Mouse (Mus musculus): Measurements from ENCODE around the gene Map3k21. TPM values are rescaled to one million over a fixed set of nuclear protein-coding genes. Genes with fewer than 3 reads are reported as not detected.
A peak's percentile ranks its signal among the peaks of the same experiment; 100 is the strongest.

Gene Map3k21
- polyA plus RNA-seq, 1 experiment from 2014 or later: 0.08 TPM

DNA sequence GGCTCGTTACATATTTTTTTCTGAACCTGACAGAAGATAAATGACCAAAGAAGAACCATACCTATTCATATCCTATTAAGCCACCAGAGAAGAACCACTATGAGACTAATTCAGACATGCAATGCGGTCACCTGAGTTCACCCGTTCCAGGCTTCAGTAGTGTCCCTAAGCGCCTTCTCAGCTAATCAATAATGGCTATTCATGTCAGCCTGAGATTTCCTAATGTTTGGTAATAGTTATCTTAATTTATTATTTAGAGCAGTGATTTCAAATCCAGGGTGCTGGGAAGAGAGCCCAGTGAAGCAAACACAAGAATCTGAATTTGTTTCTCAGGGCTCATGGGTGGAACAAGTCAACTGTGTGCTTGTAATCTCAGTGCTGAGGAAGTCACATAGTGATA is 73.9 kb downstream of the Map3k21 start:
- Histone ChIP-seq H3K9ac (replicated peaks; ENCODE audit: low read length) (no peak overlapping the region), H3K4me3 (ENCODE audit: low read depth, low read length) (no peak overlapping the region), H3K4me2 (ENCODE audit: low read depth, low read length) (no peak overlapping the region), H3K36me3 (replicated peaks; ENCODE audit: control insufficient read depth, insufficient read depth, low read depth, low read length) (no peaks in the 10 kb centered on the region), H3K9me3 (replicated peaks; ENCODE audit: control insufficient read depth, low read length) (no peaks in the 10 kb centered on the region), H3K27ac (replicated peaks; ENCODE audit: low read depth, low read length) (no peak overlapping the region), H3K27me3 (ENCODE audit: control insufficient read depth, insufficient read depth, low read length) (no peaks in the 10 kb centered on the region), H3K4me1 (ENCODE audit: control insufficient read depth, insufficient read depth, low read length) (no peaks in the 10 kb centered on the region)
- WGBS: 94% methylated on average over 4 of the region's 4 CpGs
- DNase-seq (ENCODE audit: low spot score) (no peak), ATAC-seq (replicated peaks; ENCODE audit: insufficient number of reproducible peaks, low FRiP score, low TSS enrichment, low read depth) (no peak)

DNA sequence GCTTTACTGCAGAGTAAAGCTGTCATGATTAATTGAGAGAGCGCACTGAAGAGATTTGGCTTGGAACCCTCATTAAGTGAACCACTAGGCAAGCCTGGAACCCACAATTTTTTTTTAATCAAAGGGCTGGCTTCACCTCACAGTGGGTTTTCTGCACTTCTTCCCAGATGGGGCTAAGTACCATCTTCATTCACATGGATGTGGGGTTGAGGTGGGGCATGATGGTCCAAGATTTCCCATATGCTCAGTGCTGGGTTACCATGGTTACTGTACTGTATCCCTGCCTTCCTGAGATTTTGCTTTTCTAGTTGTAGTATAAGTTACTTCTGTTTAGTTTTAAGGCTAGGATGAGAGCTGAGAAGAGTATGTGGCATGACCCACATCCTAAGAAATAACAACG is 75.1 kb downstream of the Map3k21 start:
- Histone ChIP-seq H3K4me1 (ENCODE audit: control insufficient read depth, insufficient read depth, low read length) (no peaks in the 10 kb centered on the region), H3K36me3 (replicated peaks; ENCODE audit: control insufficient read depth, insufficient read depth, low read depth, low read length) (no peaks in the 10 kb centered on the region), H3K4me2 (ENCODE audit: low read depth, low read length) (no peak overlapping the region), H3K27ac (replicated peaks; ENCODE audit: low read depth, low read length) (no peak overlapping the region), H3K9ac (replicated peaks; ENCODE audit: low read length) (no peak overlapping the region), H3K9me3 (replicated peaks; ENCODE audit: control insufficient read depth, low read length) (no peaks in the 10 kb centered on the region), H3K27me3 (ENCODE audit: control insufficient read depth, insufficient read depth, low read length) (no peaks in the 10 kb centered on the region), H3K4me3 (ENCODE audit: low read depth, low read length) (no peak overlapping the region)
- ATAC-seq (replicated peaks; ENCODE audit: insufficient number of reproducible peaks, low FRiP score, low TSS enrichment, low read depth) (no peak), DNase-seq (ENCODE audit: low spot score) (no peak)
- 90% methylated on average over 2 of the region's 2 CpGs for WGBS

DNA sequence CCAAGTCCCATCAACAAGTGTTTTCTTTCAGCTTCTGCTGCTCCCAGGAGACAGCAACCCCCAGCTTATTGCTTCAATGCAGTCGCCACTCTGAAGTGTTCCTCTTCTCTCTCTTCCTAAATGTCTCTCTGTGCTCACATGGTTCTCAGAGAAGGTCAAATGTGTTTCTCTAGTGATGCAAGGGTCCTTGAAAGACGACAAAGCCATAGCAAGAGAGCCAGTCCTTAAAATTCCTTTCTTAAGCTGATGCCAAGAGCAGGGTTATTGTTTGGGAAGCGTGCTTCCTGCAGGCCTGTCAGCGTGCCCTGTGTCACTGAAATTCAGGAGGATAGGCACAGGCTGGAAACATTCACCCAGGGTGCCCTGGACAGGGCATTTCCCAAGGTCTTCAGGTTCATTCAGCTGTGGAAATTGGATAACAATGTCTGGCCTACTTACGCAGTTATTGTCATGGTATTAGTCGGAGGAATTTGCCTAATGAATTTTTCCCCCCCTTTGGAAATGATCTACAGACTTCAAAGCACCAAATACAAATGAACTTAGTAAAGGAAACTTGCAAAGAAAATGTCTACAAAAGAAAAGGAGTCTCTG is 76.8 kb downstream of the Map3k21 start:
- H3K27ac ChIP-seq (replicated peaks; ENCODE audit: low read depth, low read length): no peak overlapping the region
- H3K27me3 ChIP-seq (ENCODE audit: control insufficient read depth, insufficient read depth, low read length): no peaks in the 10 kb centered on the region
- 54% methylated on average over 6 of the region's 6 CpGs for WGBS
- H3K9ac ChIP-seq (replicated peaks; ENCODE audit: low read length): no peak overlapping the region
- ATAC-seq (replicated peaks; ENCODE audit: insufficient number of reproducible peaks, low FRiP score, low TSS enrichment, low read depth) (no peak), DNase-seq (ENCODE audit: low spot score) (no peak)
- H3K4me1 ChIP-seq (ENCODE audit: control insufficient read depth, insufficient read depth, low read length): no peaks in the 10 kb centered on the region
- H3K4me3 ChIP-seq (ENCODE audit: low read depth, low read length): no peak overlapping the region
- H3K36me3 ChIP-seq (replicated peaks; ENCODE audit: control insufficient read depth, insufficient read depth, low read depth, low read length): no peaks in the 10 kb centered on the region
- no peaks in the 10 kb centered on the region for H3K9me3 ChIP-seq (replicated peaks; ENCODE audit: control insufficient read depth, low read length)
- H3K4me2 ChIP-seq (ENCODE audit: low read depth, low read length): no peak overlapping the region

DNA sequence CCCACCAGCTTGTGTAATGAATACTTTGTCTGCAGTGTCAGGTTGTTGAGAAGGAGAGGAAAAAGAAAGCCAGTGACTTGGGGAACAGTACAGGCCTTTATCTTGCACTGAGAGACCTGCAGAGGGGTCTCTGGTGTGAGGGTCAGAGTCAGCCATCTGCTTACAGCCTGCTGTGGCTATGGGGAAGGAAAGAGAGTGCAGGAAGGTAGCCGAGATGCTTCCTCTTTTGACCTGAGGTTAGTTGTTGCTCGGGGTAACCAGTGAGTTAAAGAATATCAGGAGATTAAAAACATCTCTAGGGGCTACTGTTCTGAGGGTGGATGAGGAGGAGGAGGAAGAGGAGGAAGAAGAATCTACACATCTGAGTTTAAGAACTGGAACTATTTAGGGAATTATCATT is 77.7 kb downstream of the Map3k21 start:
- Histone ChIP-seq H3K9me3 (replicated peaks; ENCODE audit: control insufficient read depth, low read length) (no peaks in the 10 kb centered on the region), H3K4me1 (ENCODE audit: control insufficient read depth, insufficient read depth, low read length) (no peaks in the 10 kb centered on the region), H3K4me2 (ENCODE audit: low read depth, low read length) (no peak overlapping the region), H3K36me3 (replicated peaks; ENCODE audit: control insufficient read depth, insufficient read depth, low read depth, low read length) (no peaks in the 10 kb centered on the region), H3K4me3 (ENCODE audit: low read depth, low read length) (no peak overlapping the region), H3K27ac (replicated peaks; ENCODE audit: low read depth, low read length) (no peak overlapping the region), H3K9ac (replicated peaks; ENCODE audit: low read length) (no peak overlapping the region), H3K27me3 (ENCODE audit: control insufficient read depth, insufficient read depth, low read length) (no peaks in the 10 kb centered on the region)
- 30% methylated on average over 2 of the region's 2 CpGs for whole genome bisulfite sequencing
- ATAC-seq (replicated peaks; ENCODE audit: insufficient number of reproducible peaks, low FRiP score, low TSS enrichment, low read depth) (no peak), DNase-seq (ENCODE audit: low spot score) (no peak)

DNA sequence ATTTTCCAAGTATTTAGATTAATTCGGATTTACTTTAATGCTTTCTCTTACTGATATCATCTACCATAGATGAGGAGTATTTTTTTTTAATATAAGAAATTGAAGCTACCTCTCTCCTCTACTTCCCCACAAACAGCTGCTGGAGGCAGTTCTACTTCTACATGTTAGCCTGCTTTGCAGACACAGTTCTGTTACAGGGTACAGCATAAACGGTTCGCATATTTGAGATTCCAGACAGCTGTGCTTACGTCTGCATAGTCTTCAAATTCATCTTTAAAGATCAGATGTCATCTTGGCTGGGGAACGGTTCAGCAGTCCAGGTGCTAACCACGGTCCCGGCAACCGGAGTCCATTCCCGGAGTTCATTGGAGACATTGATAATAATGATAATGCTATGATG is 83.4 kb downstream of the Map3k21 start:
- Histone ChIP-seq H3K4me1 (ENCODE audit: control insufficient read depth, insufficient read depth, low read length) (no peaks in the 10 kb centered on the region; the same call in 1 of the 2 replicates), H3K4me2 (ENCODE audit: low read depth, low read length) (no peak overlapping the region), H3K36me3 (replicated peaks; ENCODE audit: control insufficient read depth, insufficient read depth, low read depth, low read length) (no peaks in the 10 kb centered on the region), H3K9ac (replicated peaks; ENCODE audit: low read length) (no peak overlapping the region), H3K27ac (replicated peaks; ENCODE audit: low read depth, low read length) (no peak overlapping the region), H3K9me3 (replicated peaks; ENCODE audit: control insufficient read depth, low read length) (no peaks in the 10 kb centered on the region), H3K4me3 (ENCODE audit: low read depth, low read length) (no peak overlapping the region), H3K27me3 (ENCODE audit: control insufficient read depth, insufficient read depth, low read length) (peaks cover 8% of the 10 kb centered on the region)
- ATAC-seq (replicated peaks; ENCODE audit: insufficient number of reproducible peaks, low FRiP score, low TSS enrichment, low read depth) (no peak), DNase-seq (ENCODE audit: low spot score) (peak; percentile 16)
- 55% methylated on average over 9 of the region's 9 CpGs for WGBS

DNA sequence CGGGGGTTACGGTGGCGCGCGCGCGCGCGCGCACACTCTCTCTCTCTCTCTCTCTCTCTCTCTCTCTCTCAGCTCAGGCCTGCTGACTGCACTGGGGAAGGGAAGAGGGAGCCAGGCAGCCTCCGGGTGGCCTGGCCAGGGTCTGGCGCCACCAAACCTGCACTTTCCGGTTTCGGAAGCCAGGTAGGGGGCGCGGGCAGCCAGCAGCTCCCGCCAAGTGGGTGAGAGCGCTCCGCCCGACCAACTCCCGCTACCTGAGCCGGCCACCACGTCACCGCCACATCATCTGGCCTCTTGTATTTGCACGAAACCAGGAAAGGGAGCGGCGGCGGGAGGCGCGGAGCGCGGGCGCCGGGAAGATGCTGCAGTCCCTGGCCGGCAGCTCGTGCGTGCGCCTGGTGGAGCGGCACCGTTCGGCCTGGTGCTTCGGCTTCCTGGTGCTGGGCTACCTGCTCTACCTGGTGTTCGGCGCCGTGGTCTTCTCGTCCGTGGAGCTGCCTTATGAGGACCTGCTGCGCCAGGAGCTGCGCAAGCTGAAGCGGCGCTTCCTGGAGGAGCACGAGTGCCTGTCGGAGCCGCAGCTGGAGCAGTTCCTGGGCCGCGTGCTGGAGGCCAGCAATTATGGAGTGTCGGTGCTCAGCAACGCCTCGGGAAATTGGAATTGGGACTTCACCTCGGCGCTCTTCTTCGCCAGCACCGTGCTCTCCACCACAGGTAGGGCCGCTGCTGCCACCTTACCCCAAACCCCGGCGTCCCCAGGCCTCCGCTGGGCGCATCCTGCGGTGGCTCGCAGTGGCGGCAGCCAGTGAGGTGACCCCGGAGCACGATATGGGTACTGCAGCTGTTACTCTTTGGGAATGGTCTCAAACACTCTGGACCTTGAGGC is 85.1 kb downstream of the Map3k21 start, which contains the start of gene Kcnk1:
Gene Kcnk1 (plus strand): TSS at position 70 of the 886 bp plus-strand sequence.
- Histone ChIP-seq H3K4me2 (ENCODE audit: low read depth, low read length) (peak within 1 kb of the TSS; percentile 94), H3K4me3 (ENCODE audit: low read depth, low read length) (peak within 1 kb of the TSS; percentile 60), H3K27me3 (ENCODE audit: control insufficient read depth, insufficient read depth, low read length) (peaks cover 8% of the 10 kb centered on the region), H3K36me3 (replicated peaks; ENCODE audit: control insufficient read depth, insufficient read depth, low read depth, low read length) (no peaks in the 10 kb centered on the region), H3K4me1 (ENCODE audit: control insufficient read depth, insufficient read depth, low read length) (no peaks in the 10 kb centered on the region; the same call in 1 of the 2 replicates), H3K9me3 (replicated peaks; ENCODE audit: control insufficient read depth, low read length) (no peaks in the 10 kb centered on the region), H3K9ac (replicated peaks; ENCODE audit: low read length) (peak within 1 kb of the TSS; percentile 70), H3K27ac (replicated peaks; ENCODE audit: low read depth, low read length) (no peak within 1 kb of the TSS; the same call in 1 of the 2 replicates)
- ATAC-seq (replicated peaks; ENCODE audit: insufficient number of reproducible peaks, low FRiP score, low TSS enrichment, low read depth) (peak; percentile 74), DNase-seq (ENCODE audit: low spot score) (peak; percentile 74)
- under 1% methylated on average over 72 of the region's 73 CpGs for WGBS

DNA sequence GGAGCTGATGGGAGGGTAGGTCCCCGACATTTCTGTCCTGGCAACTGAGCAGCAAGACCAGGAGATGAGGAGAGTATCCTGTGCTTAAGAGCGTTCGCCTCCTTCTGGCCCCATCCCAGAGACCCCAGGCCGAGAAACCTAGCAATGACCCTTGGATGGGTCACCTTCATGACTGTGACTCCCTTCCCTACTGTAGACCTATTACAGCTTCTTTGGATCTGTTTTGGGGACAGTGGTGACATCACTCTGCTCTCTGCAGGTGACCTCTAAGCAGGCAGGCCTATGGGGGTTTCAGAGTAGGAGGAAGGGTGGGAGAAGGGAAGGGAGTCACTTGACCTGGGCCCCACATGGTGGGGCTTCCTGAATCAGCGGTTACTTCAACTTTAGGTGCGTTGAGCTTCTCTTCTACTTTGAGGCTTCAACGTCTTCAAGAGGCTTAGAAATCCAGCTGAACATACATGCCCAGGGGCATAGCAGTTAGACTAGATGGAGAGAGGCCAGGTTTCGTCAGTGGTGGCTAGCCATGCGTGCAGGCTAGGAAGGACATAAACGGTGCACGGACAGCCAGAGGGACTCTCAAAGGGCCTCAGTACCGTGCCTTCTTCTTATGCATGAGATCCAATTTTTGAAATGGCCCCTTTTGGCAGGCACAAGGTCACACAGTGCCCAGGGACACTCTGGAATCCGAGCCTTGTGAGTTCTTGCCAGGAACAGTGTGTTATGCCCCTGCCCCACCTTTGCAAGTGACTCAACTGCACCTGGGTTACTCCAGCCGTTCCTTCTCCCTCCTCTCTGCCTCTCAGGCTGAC is 86.0 kb downstream of the Map3k21 start:
- WGBS: 9% methylated on average over 14 of the region's 14 CpGs
- ATAC-seq (replicated peaks; ENCODE audit: insufficient number of reproducible peaks, low FRiP score, low TSS enrichment, low read depth): peak; percentile 26; the same call in 1 of the 2 replicates
- H3K36me3 ChIP-seq (replicated peaks; ENCODE audit: control insufficient read depth, insufficient read depth, low read depth, low read length): no peaks in the 10 kb centered on the region
- H3K27me3 ChIP-seq (ENCODE audit: control insufficient read depth, insufficient read depth, low read length): peaks cover 8% of the 10 kb centered on the region
- no peak for DNase-seq (ENCODE audit: low spot score)
- H3K4me3 ChIP-seq (ENCODE audit: low read depth, low read length): peak overlapping the region; percentile 60
- no peak overlapping the region for H3K27ac ChIP-seq (replicated peaks; ENCODE audit: low read depth, low read length)
- no peaks in the 10 kb centered on the region; the same call in 1 of the 2 replicates for H3K4me1 ChIP-seq (ENCODE audit: control insufficient read depth, insufficient read depth, low read length)
- no peaks in the 10 kb centered on the region for H3K9me3 ChIP-seq (replicated peaks; ENCODE audit: control insufficient read depth, low read length)
- peak overlapping the region; percentile 70 for H3K9ac ChIP-seq (replicated peaks; ENCODE audit: low read length)
- peak overlapping the region; percentile 94 for H3K4me2 ChIP-seq (ENCODE audit: low read depth, low read length)
